Mouse (Mus musculus) spleen, postnatal 4 days (tissue): ENCODE results near the gene Tlk2.
"Not testable (repeated sequence)": the region's sequence is repeated elsewhere in the genome, so short reads cannot be mapped to it uniquely, and the experiment has no call there.

Experiments used
- DNase-seq, 2 experiments: peaks; one replicate each; pipeline ENCODE4 v3.0.0; 2022; ENCODE audit warnings: low spot score in 2 of 2

Tlk2 gene

DNA sequence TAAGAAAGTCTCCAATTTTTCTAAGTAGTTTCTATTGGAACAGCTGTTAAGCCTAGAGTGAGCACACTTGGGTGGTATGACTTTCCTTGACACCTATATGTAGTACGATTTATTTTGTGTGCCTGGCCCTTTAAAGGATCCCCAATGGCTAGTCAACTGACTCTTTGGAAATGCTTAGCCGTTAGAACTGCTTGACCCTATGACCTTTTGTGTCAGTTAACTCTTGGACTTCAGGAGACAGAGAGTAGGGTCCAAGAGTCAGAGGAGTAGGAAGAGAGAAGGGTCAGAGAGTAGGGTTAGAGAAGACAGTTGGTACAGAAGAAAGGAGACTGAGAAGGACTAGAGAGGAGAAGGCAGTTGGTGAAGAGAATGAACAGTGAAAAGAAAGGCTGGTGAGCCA, at the start of gene Tlk2:
TSS of gene Tlk2 (plus strand) at position 292 of the 400 bp plus-strand sequence.
- no peak for DNase-seq

DNA sequence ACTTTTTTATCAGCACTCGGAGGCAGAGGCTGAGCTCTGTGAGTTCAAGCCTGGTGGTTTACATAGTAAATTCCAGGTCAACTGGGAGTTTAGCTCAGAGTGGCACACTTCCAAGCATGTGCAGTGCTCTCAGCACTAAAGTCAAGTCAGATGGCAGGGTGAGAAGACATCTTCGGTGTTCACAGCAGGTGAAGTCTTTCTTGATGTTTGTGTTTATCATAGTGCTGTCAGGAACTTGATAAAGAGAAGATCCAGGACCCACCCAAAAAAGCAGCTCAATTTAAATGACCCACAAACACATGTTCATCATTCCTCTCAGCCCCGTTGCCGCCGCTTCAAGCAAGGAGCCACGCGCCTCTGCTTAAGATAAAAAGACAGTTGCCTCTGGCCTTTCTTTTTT, 42.9 kb upstream of the Tlk2 start:
- no peak for DNase-seq

DNA sequence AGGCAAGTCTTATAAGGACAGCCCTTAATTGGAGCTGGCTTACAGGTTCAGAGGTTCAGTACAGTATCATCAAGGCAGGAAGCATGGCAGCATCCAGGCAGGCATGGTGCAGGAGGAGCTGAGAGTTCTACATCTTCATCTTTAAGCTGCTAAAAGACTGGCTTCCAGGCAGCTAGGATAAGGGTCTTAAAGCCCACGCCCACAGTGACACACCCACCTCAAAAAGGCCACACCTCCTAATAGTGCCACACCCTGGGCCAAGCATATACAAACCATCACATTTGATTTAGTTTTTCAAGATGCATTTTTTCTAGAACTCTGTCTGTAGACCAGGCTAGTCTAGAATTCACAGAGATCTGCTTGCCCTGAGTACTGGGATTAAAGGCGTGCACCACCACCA, 41.4 kb upstream of the Tlk2 start:
- not testable (repeated sequence) for DNase-seq

DNA sequence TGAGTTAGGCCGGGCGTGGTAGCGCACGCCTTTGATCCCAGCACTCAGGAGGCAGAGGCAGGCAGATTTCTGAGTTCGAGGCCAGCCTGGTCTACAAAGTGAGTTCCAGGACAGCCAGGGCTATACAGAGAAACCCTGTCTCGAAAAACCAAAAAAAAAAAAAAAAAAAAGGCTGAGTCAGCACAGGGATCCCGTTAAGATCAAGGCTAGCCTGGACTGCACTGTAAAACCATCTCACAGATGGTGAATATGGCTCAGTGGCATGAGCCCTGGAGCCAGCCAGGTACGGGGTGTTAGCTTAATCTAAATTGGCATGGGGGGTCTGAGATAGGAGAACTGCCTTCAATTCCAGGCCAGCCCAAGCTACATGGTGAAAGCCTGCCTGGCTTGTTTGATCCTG, 38.1 kb upstream of the Tlk2 start:
- DNase-seq, result not testable (repeated sequence)

DNA sequence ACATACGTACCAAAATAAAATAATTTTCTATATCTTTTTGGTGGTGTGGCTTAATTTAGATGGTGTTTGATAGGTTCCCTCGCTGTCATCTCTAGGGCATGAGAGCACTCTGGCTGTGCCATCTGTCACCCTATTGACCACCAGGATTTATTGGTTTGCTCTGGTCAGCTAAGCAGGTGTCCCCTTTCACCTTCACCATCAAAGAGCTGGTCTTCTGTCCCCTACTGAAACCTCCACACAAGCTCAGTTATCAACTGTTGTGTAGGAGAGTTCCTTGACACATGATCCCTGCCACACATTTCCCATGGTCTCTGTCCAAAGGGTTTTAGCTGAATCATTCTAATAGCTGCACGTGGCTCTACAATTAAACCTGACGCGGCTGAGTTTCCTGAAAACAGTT, 37.5 kb upstream of the Tlk2 start:
- no peak for DNase-seq

DNA sequence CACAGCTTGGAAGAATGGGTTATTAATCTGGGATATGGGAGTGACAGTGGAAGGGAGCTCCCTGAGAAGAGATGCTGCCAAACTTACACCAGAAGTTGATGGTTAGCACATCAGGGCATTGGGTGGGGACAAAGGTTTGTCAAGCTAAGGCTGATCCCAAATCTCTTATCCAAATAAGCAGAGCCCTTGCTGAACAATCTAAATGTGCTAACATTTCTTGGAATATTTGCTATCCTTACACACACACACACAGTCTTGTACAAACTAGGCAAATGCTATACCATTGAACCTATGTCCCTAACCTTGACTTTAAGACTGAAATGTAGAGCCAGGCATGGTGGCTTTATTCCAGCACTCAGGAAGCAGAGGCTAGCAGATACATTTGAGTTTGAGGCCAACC, 35.0 kb upstream of the Tlk2 start:
- DNase-seq, result no peak

DNA sequence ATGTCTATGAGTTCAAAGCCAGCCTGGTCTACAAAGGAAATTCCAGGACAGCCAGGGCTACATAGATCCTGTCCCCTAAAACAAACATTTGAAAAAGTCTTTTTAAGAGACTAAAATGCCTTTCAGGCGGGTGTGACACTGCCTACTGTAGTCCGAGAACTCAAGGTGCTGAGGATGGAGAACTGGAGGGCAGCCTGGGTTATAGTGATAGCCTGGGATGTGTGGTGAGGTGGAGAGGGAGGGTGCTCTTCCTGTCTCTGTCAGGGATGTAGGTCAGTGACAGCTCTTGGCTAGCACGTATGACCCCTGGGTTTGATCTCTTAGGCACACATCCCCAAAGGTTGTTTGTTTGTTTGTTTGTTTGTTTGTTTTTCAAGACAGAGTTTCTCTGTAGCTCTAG, 34.5 kb upstream of the Tlk2 start:
- no peak for DNase-seq

DNA sequence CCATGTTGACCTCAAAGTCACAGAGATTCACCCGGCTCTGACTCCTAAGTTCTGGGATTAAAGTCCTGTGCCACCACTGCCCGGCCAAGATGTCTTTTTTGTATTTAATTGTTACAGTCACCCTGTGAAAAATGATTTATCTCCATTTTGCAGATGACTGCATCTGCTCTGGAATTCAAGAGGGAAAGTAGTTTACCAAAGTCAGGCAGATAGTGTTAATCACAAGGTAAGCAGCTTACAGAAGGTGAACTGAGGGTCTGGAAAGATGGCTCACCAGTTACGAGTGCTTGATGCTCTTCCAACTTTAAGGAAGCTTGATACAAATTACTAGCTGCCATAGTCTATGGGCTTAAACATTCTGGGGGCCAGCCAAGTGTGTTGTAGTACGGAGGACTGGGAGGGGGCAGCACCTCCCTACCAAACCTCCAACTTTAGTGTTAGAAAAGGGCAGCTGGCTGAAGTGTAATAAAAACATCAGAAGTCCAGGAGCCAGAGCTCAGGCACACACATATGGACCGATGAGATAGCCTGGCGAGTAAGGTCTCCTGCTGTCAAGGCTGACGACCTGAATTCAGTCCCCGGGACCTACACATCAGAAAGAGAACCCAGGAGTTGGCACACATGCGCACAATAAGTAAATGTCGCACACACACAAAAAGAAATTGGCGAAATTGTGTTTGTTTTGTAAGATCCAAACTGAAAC, 33.9 kb upstream of the Tlk2 start:
- DNase-seq, result no peak

DNA sequence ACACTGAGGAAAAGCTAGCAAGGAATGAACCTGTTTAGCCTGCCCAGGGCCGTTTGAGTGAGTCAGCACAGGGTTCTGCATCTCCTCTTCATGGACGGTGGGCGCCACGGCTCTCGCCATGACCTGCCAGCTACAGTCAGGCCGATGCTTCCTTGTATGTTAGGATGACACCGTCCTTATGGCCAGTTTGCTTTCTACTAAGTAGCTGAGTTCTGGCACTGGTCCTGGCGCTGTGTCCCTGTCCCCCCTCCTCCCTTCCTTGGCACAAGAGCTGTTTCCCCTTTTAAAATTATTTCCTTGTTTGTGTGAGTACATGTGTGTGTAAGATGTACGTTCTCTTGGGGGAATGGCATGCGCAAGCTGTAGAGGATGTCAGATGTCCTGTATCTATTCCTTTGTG, 33.4 kb upstream of the Tlk2 start:
- DNase-seq, result no peak

DNA sequence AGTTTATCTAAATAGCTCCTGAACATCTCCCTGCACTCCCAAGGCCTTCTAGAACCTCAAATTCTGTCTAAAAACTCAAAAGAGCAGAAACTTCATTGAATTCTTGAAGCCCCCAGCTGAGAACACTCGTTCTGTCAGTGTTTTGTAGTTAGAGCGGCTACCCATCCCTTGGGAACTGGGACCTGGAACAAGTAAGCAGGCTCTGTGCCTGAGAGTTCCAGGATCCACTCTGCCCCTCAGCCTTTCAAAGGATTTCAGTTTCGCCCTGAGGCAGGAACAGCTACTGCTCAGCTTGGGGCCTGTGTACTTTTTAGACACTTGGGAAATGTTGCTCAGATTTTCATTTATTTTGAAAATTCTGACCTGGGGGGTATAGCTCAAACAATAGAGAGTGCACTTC, 32.0 kb upstream of the Tlk2 start, which contains the start of gene Gm10842:
TSS of gene Gm10842 (plus strand) at position 301 of the 400 bp plus-strand sequence.
- no peak for DNase-seq

DNA sequence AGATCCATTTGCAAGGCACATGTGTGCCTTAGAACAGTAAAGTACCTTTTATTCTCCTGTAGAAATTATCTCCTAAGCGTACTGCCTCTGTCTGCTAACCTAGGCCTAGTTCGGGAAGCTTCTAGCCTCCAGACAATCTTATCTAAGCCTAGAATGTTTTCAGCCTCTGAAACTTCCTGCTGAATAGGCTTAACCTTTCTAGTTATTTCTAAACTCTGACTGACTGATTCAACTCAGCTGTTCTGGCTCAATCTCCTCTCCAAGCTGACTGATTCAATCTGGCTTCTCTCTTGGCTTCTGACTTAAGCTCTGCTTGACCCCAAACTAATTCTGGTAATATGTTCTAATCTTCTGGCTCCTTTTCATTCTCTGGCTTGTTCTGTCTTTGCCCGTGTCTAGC, 29.3 kb upstream of the Tlk2 start:
- no peak for DNase-seq

DNA sequence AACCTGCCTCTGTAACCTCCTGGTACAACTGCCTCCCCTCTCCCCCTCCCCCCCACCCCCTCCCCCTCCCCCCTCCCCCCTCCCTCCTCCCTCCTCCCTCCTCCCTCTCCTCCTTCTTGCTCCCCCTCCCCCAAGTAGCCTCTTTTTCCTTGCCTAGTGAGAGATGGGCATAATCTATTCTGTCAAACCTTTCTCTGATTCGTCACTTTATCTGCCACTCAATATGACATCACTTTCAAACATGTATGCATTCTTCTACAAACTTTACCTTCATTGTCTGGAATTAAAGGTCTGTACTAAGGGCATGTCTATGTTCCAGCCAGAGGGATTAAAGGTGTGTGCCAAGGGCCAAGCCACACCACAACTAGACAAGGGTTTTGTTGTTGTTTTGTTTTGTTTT, 28.8 kb upstream of the Tlk2 start:
- DNase-seq, result no peak

DNA sequence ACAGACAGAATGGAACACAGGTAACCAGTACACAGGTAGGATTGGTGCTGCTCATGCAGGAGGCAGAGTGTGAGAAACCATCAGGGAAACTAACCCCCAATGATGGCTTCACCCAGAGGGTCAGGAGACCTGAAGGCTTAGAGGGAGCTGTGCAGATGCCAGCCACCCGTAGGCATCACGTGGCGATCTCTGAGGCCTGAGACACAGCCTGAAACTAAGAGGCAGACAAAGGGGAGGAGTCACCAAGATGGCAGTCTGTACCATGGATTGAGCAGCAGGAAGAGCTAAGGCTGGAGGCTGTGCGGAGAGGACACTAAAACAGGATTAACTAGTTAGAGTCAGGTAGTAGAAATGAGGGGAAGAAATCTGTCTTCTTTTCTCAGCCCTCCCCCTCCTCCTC, 27.9 kb upstream of the Tlk2 start:
- no peak for DNase-seq

DNA sequence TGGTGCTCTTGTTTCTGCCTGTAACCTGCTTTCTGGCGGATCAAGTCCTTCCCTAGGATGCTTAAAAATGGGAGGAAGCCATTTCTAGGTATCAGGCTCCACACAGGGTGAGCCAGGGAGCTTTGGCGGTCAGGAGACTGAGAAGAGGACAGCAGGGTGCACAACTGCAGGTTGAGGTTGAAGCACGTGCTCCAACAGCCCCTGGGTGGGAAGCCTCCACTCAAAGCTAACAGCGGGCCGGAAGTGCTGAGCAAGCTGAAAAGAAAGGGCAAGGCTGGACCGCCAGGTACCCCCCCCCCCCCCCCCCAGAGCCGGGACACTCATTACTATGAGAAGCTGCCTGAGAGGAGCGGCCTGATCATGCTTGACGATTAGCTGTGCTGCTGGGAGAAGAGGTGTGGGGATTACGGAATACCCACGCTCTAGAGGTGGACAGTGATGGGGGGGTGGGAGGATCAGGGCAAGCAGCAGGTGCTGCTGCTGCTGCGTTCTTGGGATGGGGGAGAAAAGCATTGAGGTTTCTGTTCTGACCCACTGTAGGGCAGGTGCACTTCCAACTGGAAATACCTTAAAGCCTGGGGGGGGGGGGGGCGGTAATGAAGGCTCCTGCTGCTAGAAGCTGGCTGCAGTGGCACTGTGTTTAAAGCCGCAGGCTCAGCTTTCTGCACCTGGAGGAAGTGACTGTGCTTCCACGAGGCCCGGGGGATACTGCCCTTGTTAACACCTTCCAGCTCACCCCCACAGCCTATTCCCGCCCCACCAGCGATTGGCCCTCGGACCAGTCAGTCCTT, 27.2 kb upstream of the Tlk2 start:
- DNase-seq, result peak in 1 of 2 experiments; percentile 27

DNA sequence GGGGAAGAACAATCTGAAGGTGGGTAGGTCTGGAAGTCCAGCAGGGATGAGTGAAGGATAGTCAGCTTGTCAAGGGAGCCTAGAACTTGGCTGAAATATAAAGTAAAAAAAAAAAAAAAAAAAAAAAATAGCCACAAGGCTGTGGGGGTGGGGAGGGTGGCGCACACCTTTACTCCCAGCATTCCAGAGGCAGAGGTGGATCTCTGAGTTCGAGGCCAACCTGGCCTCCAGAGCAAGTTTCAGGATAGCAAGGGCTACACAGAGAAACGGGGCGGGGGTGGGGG, 26.6 kb upstream of the Tlk2 start:
- no peak for DNase-seq

DNA sequence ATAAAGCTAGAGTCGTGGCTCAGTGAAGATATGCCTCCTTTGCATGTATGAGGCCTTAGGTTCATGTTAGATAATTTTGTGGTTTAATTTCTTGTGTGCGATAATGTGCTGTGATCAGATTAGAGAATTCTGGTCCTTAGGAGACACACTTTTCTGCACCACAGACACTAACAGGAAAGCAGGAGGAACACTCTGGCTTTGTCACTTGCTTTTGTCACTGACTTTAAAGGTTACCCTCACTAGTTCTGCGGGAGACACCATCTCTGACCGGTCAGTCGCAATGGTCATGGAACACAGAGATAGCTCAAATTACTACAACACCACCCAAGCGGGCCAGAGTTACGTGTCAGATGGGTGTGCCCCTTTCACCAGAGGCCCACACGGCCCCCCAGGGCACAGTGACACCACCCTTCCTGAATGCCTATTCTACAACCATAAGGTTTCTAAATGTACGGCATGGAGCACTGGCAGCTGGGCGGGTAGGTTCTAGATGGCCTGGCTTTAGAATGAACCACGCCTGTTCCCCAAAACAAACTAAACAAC, 26.2 kb upstream of the Tlk2 start:
- DNase-seq, result peak in 1 of 2 experiments; percentile 45

DNA sequence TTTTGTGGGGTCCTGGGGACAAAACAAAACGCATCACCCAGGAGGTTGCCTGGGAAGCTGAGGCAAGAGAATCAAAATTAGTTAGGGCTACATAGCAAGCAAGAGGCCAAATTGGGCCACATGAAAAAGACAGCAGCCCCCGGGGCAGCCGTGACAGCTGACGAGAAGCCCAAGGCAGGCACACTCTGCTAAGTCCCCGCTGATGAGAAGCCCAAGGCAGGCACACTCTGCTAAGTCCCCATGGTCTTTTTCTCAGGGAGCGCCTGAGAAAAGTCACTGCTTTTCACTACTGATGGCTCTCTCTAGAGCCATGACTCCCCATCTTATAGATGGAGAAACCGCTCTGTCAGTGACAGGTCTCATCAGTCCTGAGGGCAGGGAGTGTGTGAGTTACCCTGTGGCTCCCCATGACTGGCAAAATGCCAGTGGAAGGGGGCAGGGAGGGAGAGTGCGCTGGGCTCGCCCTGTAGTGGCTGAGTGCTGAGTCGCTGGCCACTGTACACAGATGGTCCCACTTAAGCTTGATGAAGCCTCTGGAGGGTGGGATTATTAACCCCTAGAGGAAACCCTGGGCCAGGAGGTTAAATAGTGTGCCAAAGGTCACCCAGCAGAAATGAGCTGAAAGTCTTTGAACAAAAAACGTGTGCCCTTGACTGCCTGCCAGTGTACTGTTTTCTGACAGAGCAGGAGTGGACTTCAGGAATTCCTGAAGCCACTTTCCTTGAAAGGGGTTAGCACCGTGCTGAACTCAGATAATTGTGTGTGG, 25.4 kb upstream of the Tlk2 start:
- peak; percentile 79 to 86 for DNase-seq

DNA sequence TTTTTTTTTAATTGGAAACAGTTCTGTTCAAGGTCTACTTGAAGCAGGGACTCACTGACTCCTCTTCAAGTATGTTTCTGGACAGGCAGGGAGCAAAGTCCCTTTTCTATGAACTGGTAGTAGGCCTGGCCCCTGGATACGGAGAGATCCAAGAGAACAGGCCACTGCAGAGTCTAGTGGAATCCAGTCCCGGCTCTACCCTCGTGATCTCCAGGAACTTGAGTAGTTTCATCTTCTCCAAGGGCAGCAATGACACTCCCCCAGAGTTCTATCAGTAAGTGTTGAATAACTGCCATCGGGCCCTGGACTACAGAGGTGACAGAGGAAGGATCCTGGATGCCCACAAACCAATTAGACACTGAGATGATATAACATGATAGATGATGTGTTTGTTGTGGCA, 22.7 kb upstream of the Tlk2 start:
- no peak for DNase-seq

DNA sequence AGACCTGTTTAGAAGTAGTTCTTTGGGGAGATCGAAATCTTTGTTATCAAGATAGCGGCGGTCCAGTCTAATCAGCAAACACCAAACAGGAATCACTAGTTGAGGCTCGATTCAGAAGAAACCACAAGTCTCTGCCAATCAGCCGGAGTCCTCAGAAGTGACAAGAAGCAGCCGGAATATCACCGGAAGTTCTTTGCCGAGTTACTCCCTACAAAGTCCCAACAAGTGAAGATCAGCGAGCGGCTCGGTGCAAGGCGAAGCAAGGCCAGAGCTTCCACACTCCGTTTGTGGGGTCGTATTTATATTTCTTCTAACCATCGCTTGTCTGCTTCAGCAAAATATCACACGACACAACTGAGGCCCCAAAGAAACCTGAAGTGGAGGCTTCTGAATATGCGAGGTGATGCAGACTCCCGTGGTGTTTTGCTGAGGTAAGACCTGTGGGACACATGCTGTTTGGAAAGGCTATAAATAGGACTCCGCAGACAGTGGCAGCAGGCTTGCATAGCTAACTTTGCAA, 21.8 kb upstream of the Tlk2 start:
- DNase-seq, result no peak

DNA sequence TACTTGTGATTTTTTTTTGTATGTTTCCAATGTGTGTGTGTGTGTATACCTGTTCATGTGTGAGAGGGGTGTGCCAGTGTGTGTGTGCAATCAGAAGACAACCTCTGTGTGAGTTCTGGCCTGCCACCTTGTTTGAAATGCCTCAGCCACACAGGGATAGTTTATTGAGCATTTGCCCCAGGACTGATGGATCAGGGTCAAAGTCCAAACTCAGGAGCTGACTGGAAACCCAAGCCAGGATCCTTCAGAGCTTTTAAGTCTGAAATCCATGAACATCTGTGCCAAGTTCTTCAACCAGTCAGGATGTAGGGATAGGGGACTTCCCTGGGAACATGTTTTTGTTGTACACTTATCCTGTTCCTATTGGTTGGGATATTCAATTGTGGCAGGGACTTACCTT, 20.6 kb upstream of the Tlk2 start:
- no peak for DNase-seq

DNA sequence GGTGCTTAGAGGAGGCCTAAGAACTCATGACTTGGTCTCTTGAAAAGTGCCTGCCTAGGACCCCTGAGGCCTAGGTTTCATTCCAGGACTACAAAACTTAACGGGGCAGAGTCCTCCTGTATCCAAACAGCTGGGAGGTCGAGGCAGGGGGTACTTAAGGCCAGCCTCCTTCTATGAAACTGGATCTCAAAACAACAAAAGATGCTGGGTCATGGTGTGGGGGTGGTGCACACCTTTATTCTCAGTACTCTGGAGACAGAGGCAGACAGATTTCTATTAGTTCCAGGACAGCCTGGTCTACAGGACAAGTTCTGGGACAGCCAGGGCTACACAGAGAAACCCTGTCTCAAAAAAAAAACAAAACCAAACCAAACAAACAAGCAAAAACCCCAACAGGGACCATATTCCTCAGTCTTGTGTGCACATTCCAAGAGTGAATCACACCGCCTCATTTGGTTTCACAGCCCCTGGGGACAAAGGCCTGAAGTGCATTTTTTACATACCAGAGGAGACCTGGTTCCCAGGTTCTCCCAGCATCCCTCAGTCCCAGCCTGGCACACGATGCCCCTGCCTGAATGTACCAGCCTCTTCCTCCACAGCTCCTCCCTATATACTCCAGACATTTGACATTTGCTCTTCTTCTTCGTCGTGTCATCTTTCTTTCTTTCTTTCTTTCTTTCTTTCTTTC, 18.8 kb upstream of the Tlk2 start:
- DNase-seq, result no peak

DNA sequence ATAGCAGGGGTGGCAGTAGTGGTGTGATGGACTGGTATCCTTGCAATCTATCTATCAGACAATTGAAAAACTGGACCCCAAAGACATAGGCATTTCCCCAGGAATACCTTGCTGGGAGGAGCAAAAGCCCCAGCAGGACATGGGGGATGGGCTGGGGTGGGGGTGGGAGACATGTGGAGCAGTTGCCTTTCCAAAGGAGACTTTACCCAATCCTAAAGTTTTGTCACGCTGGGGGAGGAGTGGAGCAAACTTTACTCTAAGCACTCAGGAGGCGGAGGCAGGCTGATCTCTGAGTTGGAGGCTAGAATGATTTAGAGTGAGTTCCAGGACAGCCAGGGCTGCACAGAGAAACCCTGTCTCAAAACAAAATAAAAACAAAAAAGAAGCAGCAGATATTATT, 17.2 kb upstream of the Tlk2 start:
- no peak for DNase-seq
